Mouse (Mus musculus) heart, adult 2 months (tissue): ENCODE data around the gene Gm20696. TPM values are rescaled to one million over a fixed set of nuclear protein-coding genes. Genes with fewer than 3 reads are reported as not detected.
A peak's percentile ranks its signal among the peaks of the same experiment; 100 is the strongest.

Experiments used
- DNase-seq, 2 experiments: peaks; one replicate each; pipeline ENCODE4 v3.0.0; 2021
- H3K27ac ChIP-seq: fragments of 200-600 bp; 2 replicates; pipeline ENCODE4 v1.8.1; 2022
- H3K27me3 ChIP-seq: fragments of 200-500 bp; 2 replicates; pipeline ENCODE4 v1.6.1; 2012; ENCODE audit warnings: mild to moderate bottlenecking, low read length, inconsistent platforms, mixed read lengths; ENCODE audit not compliant: control insufficient read depth, insufficient read depth
- H3K36me3 ChIP-seq: fragments of 200-500 bp; 2 replicates; pipeline ENCODE4 v1.6.1; 2012; ENCODE audit warnings: low read length, inconsistent platforms; ENCODE audit not compliant: control insufficient read depth, insufficient read depth
- H3K4me1 ChIP-seq: fragments of 200-500 bp; 2 replicates; pipeline ENCODE4 v1.6.1; 2011; ENCODE audit warnings: low read length; ENCODE audit not compliant: control insufficient read depth, insufficient read depth
- H3K4me3 ChIP-seq: fragments of 200-600 bp; 2 replicates; pipeline ENCODE4 v1.8.1; 2022
- H3K79me2 ChIP-seq: fragments of 200-500 bp; replicated peaks from 2 replicates; pipeline ENCODE4 v1.6.1; 2012; ENCODE audit warnings: mild to moderate bottlenecking, inconsistent platforms, low read length, moderate library complexity, mixed read lengths; ENCODE audit not compliant: control insufficient read depth, insufficient read depth
- H3K9ac ChIP-seq: fragments of 200-500 bp; 2 replicates; pipeline ENCODE4 v1.6.1; 2012; ENCODE audit warnings: low read depth, mild to moderate bottlenecking, control low read depth, inconsistent platforms, low read length, mixed read lengths
- CTCF ChIP-seq: fragments of 200-600 bp; IDR thresholded peaks from 2 replicates; pipeline ENCODE4 v1.8.1; 2022; ENCODE audit warnings: antibody characterized with exemption, mild to moderate bottlenecking, moderate library complexity
- EP300 ChIP-seq: fragments of 200-500 bp; IDR thresholded peaks from 2 replicates; pipeline ENCODE4 v1.6.1; 2011; ENCODE audit warnings: low read depth, low read length, control low read depth; ENCODE audit not compliant: insufficient read depth
- POLR2A ChIP-seq: fragments of 200-500 bp; IDR thresholded peaks from 2 replicates; pipeline ENCODE4 v1.6.1; 2011; ENCODE audit warnings: mild to moderate bottlenecking, low read depth, low read length, control low read depth; ENCODE audit not compliant: insufficient read depth
- WGBS: fragments of 180-500 bp; shearing (Covaris S2); methylation state at CpG from one replicate; pipeline ENCODE4 v1.1.7; 2018; 5-methylcytosine and 5-hydroxymethylcytosine counted together
- intact Hi-C: fragments of 180-260 bp; cut with DNase I; formaldehyde crosslinking; loops from one replicate; pipeline ENCODE4 v1.15.1; 2025
- polyA plus RNA-seq: library from polyadenylated mRNA; depleted of rRNA; stranded (reverse); fragments of >200 nt; gene quantifications from 2 replicates; pipeline ENCODE4 v1.2.3, GENCODE M21; 2012
- total RNA-seq, 2 experiments: library from RNA; stranded (reverse); gene quantifications; 2 replicates each; pipeline ENCODE4 v1.2.3; 2021

Gm20696 gene
- total and polyA plus RNA-seq, 3 experiments: 0.61 to 1.7 (median 1.4) TPM

- 93% methylated on average over 4 of the region's 4 CpGs for WGBS
- Histone ChIP-seq H3K9ac (no peak overlapping the region), H3K36me3 (no peaks in the 10 kb centered on the region; the same call in 1 of the 2 replicates), H3K4me1 (peaks cover 3% of the 10 kb centered on the region), H3K4me3 (no peak overlapping the region), H3K27me3 (no peaks in the 10 kb centered on the region), H3K27ac (no peak overlapping the region), H3K79me2 (no peaks in the 10 kb centered on the region; the same call in none of the 2 replicates)
- TF ChIP-seq CTCF (no peak), EP300 (no peak), POLR2A (no peak)
- DNase-seq: no peak
- intact Hi-C loops: no loop called here
Measured at GRCm38 (mm10) chr6:99330169-99330568, 336.4 kb downstream of the Gm20696 start.

DNA sequence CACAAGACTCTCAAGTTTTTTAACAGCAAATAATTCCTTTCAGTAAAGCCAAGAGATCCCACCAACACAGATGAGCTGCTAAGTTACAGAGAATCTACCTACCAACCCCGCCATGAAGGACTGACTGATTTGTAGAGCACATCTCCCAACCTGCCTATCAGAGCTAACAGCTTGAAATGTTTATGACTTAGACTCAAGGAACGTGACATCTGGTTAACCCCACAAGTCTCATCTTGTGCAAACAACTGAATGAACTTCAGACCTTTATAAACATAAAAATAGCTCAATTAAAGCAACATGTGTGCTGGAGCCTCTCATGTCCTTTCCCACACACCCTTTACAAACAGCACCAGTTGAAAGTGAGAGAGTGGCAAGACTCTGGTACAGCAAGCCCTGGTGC, 338.0 kb downstream of the Gm20696 start:
- H3K36me3 ChIP-seq: no peaks in the 10 kb centered on the region
- TF ChIP-seq EP300: no peak
- TF ChIP-seq CTCF: no peak
- TF ChIP-seq POLR2A: no peak
- H3K79me2 ChIP-seq: no peaks in the 10 kb centered on the region; the same call in none of the 2 replicates
- no peak overlapping the region for H3K9ac ChIP-seq
- no peak overlapping the region for H3K27ac ChIP-seq
- WGBS: 79% methylated on average over 2 of the region's 2 CpGs
- no peak overlapping the region for H3K4me3 ChIP-seq
- peaks cover 3% of the 10 kb centered on the region for H3K4me1 ChIP-seq
- no peaks in the 10 kb centered on the region for H3K27me3 ChIP-seq
- intact Hi-C loops: no loop called here
- no peak for DNase-seq

DNA sequence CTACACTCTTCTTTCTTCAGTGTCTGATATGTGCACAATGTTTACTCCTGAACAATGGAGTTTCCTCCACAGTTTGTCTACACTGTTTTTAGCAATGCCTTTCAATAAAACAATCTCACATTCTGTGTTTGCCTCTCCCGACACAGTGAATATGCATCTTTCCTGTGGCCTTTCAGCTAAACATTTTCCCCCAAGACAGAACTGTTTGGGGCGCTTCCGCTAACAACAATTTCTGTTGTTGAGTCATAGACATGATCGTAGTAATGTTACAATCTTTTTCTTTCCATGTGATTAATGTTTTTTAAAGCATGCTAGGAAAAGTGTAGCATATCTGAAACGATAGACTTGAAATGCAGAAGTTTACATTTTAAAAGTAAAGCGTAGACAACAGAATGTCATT, 338.5 kb downstream of the Gm20696 start:
- no peak overlapping the region for H3K27ac ChIP-seq
- intact Hi-C loops: no loop called here

GRCm38 (mm10) chr6:99327721-99328120, 338.9 kb downstream of the Gm20696 start:
- WGBS: 69% methylated on average over 11 of the region's 11 CpGs
- no peak for TF ChIP-seq EP300
- TF ChIP-seq CTCF: no peak
- no peak for TF ChIP-seq POLR2A
- Histone ChIP-seq H3K36me3 (no peaks in the 10 kb centered on the region), H3K27ac (no peak overlapping the region), H3K9ac (no peak overlapping the region), H3K79me2 (no peaks in the 10 kb centered on the region; the same call in none of the 2 replicates), H3K4me1 (peaks cover 3% of the 10 kb centered on the region), H3K4me3 (no peak overlapping the region), H3K27me3 (no peaks in the 10 kb centered on the region)
- peak; percentile 31 to 58 for DNase-seq
- intact Hi-C loops: no loop called here

More for the DNA sequence above, 338.5 kb downstream of the Gm20696 start:
- peaks cover 3% of the 10 kb centered on the region for H3K4me1 ChIP-seq
- no peaks in the 10 kb centered on the region for H3K27me3 ChIP-seq
- no peaks in the 10 kb centered on the region; the same call in none of the 2 replicates for H3K79me2 ChIP-seq
- no peak overlapping the region for H3K4me3 ChIP-seq
- DNase-seq: no peak
- TF ChIP-seq EP300 (no peak), CTCF (no peak), POLR2A (no peak)
- no peaks in the 10 kb centered on the region for H3K36me3 ChIP-seq
- no peak overlapping the region for H3K9ac ChIP-seq
- 80% methylated on average over 6 of the region's 6 CpGs for WGBS

DNA sequence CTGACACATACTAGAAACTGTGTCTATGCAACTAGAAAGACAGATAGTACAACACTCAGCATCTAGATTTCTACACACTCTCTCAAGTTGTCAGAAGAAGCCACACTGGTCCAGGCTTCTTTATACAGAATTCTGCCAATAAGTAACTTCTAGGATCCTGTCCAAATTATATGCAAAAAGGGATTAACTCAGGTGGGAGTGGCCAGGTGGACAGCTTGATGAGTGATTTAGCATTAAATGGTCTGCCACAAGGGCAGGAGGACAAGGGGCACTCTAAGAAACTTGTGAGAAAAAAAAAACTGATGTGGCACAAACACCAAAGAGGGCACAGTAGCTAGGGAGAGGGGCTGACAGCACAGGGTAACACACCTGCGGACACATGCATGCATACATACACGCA, 340.7 kb downstream of the Gm20696 start:
- TF ChIP-seq POLR2A (no peak), EP300 (no peak), CTCF (no peak)
- no peak overlapping the region for H3K4me3 ChIP-seq

GRCm38 (mm10) chr6:99325461-99325860, 341.1 kb downstream of the Gm20696 start:
- H3K36me3 ChIP-seq: no peaks in the 10 kb centered on the region
- no peak for DNase-seq
- H3K27me3 ChIP-seq: no peaks in the 10 kb centered on the region
- WGBS: 89% methylated on average over 5 of the region's 5 CpGs
- intact Hi-C loops: no loop called here
- peaks cover 3% of the 10 kb centered on the region for H3K4me1 ChIP-seq
- no peaks in the 10 kb centered on the region; the same call in 1 of the 2 replicates for H3K79me2 ChIP-seq
- H3K4me3 ChIP-seq: no peak overlapping the region
- no peak overlapping the region for H3K9ac ChIP-seq
- H3K27ac ChIP-seq: no peak overlapping the region
- no peak for TF ChIP-seq EP300

More for the DNA sequence above, 340.7 kb downstream of the Gm20696 start:
- no peak for DNase-seq
- no peaks in the 10 kb centered on the region for H3K36me3 ChIP-seq
- H3K4me1 ChIP-seq: peaks cover 3% of the 10 kb centered on the region
- no peaks in the 10 kb centered on the region for H3K27me3 ChIP-seq
- no peak overlapping the region for H3K27ac ChIP-seq
- 94% methylated on average over 2 of the region's 2 CpGs for WGBS
- H3K9ac ChIP-seq: no peak overlapping the region
- no peaks in the 10 kb centered on the region; the same call in 1 of the 2 replicates for H3K79me2 ChIP-seq
- intact Hi-C loops: no loop called here
